Mouse (Mus musculus): Measurements from ENCODE around the gene Psmb8. TPM values are rescaled to one million over a fixed set of nuclear protein-coding genes. Genes with fewer than 3 reads are reported as not detected.
"Not testable (repeated sequence)": the region's sequence is repeated elsewhere in the genome, so short reads cannot be mapped to it uniquely, and the experiment has no call there.

Psmb8 gene
- polyA plus RNA-seq, 1 experiment from 2014 or later: 4.2 TPM

DNA sequence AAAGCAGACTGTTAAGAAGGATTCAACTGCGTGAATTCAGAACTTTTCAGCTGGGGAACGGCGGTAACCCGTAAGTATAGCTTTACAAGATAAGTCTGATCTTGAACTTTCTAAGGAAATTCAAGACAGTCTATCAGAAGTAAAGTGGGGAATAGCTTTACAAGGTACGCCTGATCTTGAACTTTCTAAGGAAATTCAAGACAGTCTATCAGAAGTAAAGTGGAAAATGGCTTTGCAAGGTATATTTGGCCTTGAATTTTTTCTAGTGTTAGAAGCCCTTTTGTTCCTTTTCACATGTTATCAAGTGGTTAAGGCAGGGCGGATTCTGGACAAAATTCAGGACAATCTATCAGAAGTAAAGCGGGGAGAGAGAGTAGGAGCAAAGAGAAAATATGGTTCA, 22.3 kb downstream of the Psmb8 start:
- not testable (repeated sequence) for H3K4me3 ChIP-seq; H3K9ac ChIP-seq; H3K9me3 ChIP-seq; ATAC-seq (replicated peaks); H3K4me2 ChIP-seq; H3K4me1 ChIP-seq; H3K27ac ChIP-seq; H3K36me3 ChIP-seq (replicated peaks); H3K27me3 ChIP-seq (replicated peaks)
- WGBS: 97% methylated on average over 3 of the region's 7 CpGs

DNA sequence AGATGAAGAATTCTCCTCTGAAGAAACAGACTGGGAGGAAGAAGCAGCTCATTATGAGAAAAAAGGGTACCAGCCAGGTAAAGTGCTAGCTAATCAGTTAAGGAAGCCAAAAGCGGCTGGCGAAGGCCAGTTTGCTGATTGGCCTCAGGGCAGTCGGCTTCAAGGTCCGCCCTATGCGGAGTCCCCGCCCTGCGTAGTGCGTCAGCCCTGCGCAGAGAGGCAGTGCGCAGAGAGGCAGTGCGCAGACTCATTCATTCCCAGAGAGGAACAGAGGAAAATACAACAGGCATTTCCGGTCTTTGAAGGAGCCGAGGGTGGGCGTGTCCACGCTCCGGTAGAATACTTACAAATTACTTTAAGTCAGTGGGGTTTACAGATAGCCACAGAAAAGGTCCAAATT, 22.9 kb downstream of the Psmb8 start:
- H3K27me3 ChIP-seq (replicated peaks); H3K4me2 ChIP-seq; H3K27ac ChIP-seq; H3K4me3 ChIP-seq; ATAC-seq (replicated peaks); H3K9ac ChIP-seq; H3K4me1 ChIP-seq; H3K36me3 ChIP-seq (replicated peaks); H3K9me3 ChIP-seq: not testable (repeated sequence)
- WGBS: 96% methylated on average over 9 of the region's 16 CpGs

DNA sequence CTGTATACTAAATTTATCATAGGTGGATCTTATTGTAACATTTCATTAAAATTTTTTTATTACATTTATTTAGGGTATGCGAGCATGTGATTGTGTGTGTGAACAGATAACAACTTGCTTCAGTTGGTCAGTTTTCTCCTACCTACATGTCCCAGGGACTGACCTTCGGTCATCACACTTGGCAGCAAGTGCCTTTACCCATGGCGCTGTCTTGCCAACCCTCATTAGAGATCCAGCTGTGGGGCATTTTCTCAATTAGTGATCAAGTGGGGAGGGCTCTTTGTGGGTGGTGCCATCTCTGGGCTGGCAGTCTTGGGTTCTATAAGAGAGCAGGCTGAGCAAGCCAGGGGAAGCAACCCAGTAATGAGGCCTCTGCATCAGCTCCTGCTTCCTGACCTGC, 27.3 kb downstream of the Psmb8 start:
- no peaks in the 10 kb centered on the region for H3K36me3 ChIP-seq (replicated peaks)
- no peak overlapping the region for H3K4me2 ChIP-seq
- H3K4me3 ChIP-seq: no peak overlapping the region
- H3K27me3 ChIP-seq (replicated peaks): no peaks in the 10 kb centered on the region
- H3K4me1 ChIP-seq: no peaks in the 10 kb centered on the region
- 94% methylated on average over 3 of the region's 3 CpGs for WGBS
- H3K9me3 ChIP-seq: no peaks in the 10 kb centered on the region
- no peak overlapping the region for H3K27ac ChIP-seq
- ATAC-seq (replicated peaks): no peak
- H3K9ac ChIP-seq: no peak overlapping the region

DNA sequence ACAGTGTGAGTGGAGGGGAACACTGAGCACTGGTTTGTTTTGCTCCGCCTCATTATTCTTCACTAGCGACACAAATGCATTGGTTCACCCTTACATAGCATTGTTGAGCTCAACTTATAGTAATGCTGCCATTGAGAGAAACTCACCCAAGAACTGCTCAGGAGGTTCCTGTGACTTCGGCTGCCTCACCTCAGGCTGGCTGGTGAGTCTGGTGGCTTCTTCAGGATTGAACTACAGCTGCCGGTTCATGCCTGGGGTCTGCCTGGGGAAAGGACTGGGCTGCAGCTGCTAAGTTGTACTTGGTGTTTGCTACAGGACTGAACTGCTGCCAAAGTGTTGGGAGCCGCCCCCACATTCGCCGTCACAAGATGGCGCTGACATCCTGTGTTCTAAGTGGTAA, 27.9 kb downstream of the Psmb8 start:
- Histone ChIP-seq H3K9me3 (no peaks in the 10 kb centered on the region), H3K4me3 (no peak overlapping the region), H3K36me3 (replicated peaks) (no peaks in the 10 kb centered on the region), H3K27me3 (replicated peaks) (no peaks in the 10 kb centered on the region), H3K4me2 (no peak overlapping the region), H3K9ac (no peak overlapping the region), H3K4me1 (no peaks in the 10 kb centered on the region), H3K27ac (no peak overlapping the region)
- 95% methylated on average over 8 of the region's 8 CpGs for WGBS
- no peak for ATAC-seq (replicated peaks)

DNA sequence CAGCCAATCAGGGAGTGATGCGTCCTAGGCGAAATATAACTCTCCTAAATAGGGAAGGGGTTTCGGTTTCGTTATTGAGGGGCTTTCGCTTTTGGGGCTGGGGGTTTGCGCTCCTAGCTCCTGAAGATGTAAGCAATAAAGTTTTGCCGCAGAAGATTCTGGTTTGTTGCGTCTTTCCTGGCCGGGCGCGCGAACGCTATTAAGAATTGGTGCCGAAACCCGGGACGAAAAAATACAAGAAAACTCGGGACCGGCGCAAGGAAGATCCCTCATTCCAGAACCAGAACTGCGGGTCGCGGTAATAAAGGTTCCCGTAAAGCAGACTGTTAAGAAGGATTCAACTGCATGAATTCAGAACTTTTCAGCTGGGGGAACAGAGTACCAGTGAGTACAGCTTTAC, 28.4 kb downstream of the Psmb8 start:
- not testable (repeated sequence) for H3K4me1 ChIP-seq; H3K4me2 ChIP-seq; H3K9me3 ChIP-seq; H3K27me3 ChIP-seq (replicated peaks); H3K9ac ChIP-seq; H3K36me3 ChIP-seq (replicated peaks); ATAC-seq (replicated peaks); H3K4me3 ChIP-seq; H3K27ac ChIP-seq
- WGBS: 96% methylated on average over 13 of the region's 23 CpGs

DNA sequence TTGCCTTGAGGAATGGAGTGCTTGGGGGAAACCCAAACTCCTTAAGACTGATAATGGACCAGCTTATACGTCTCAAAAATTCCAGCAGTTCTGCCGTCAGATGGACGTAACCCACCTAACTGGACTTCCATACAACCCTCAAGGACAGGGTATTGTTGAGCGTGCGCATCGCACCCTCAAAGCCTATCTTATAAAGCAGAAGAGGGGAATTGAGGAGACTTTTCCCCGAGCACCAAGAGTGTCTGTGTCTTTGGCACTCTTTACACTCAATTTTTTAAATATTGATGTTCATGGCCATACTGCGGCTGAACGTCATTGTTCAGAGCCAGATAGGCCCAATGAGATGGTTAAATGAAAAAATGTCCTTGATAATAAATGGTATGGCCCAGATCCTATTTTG, 33.5 kb downstream of the Psmb8 start:
- not testable (repeated sequence) for H3K27ac ChIP-seq; H3K36me3 ChIP-seq (replicated peaks); ATAC-seq (replicated peaks); H3K4me3 ChIP-seq; H3K9me3 ChIP-seq; H3K4me1 ChIP-seq; H3K9ac ChIP-seq; H3K4me2 ChIP-seq; H3K27me3 ChIP-seq (replicated peaks)
- WGBS: 92% methylated on average over 9 of the region's 9 CpGs

DNA sequence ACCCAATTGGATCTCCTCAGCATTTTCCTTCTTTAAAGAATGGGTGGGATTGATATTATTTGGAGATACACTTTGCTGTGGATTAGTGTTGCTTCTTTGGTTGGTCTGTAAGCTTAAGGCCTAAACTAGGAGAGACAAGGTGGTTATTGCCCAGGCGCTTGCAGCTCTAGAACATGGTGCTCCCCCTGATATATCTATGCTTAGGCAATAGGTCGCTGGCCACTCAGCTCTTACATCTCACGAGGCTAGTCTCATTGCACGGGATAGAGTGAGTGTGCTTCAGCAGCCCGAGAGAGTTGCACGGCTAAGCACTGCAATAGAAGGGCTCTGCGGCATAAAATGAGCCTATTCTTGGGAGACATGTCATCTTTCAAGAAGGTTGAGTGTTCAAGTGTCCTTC, 34.5 kb downstream of the Psmb8 start:
- not testable (repeated sequence) for H3K36me3 ChIP-seq (replicated peaks); H3K9ac ChIP-seq; ATAC-seq (replicated peaks); H3K4me2 ChIP-seq; H3K27ac ChIP-seq; H3K4me1 ChIP-seq; H3K9me3 ChIP-seq; H3K4me3 ChIP-seq; H3K27me3 ChIP-seq (replicated peaks)
- 86% methylated on average over 6 of the region's 7 CpGs for WGBS

DNA sequence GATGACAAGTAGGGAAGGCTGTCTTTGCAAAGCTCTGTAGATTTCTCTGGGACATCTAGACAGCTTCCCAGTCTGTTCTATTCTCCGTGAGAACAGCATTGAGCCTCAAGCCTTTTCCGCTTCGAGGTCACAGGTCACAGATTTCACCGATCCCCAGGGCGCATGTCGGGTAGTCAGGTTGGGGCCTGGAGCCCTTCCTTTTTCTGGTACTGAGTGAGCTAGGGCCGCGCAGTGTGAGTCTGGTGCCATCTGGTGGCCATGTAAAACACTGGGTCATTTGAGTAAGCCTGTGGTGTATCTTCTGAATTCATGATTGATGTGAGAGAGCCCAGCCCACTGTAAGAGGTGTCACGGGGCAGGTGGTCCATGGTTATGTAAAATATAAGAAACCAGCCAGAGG, 37.4 kb downstream of the Psmb8 start:
- WGBS: 48% methylated on average over 9 of the region's 9 CpGs

DNA sequence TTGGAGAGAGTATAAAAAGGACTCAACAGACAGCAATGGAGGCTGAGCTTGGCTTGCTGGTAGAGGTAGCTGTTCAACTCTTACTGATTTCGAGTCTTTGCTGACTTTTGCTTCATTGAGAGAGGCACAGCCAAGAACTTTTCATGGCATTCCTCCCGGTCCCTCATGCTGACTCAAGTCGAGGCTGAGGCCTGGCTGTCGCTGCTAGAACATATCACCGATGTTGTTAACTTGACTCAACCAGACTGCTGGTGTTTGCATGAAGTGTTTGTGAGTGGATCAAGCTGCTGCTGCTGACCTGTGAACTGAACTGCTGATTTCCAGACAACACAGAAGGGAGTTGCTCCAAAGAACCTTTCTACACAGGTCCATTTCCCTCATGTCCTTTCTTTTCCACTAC, 39.2 kb downstream of the Psmb8 start:
- H3K36me3 ChIP-seq (replicated peaks): no peaks in the 10 kb centered on the region
- ATAC-seq (replicated peaks): no peak
- no peaks in the 10 kb centered on the region for H3K9me3 ChIP-seq
- H3K27me3 ChIP-seq (replicated peaks): no peaks in the 10 kb centered on the region
- WGBS: 84% methylated on average over 5 of the region's 5 CpGs
- H3K9ac ChIP-seq: no peak overlapping the region
- no peak overlapping the region for H3K4me3 ChIP-seq
- H3K4me2 ChIP-seq: no peak overlapping the region
- H3K27ac ChIP-seq: no peak overlapping the region
- H3K4me1 ChIP-seq: no peaks in the 10 kb centered on the region

More for the DNA sequence above, 37.4 kb downstream of the Psmb8 start:
- no peak overlapping the region for H3K9ac ChIP-seq
- no peaks in the 10 kb centered on the region for H3K27me3 ChIP-seq (replicated peaks)
- H3K4me2 ChIP-seq: no peak overlapping the region
- no peaks in the 10 kb centered on the region for H3K4me1 ChIP-seq
- H3K27ac ChIP-seq: no peak overlapping the region
- no peak overlapping the region for H3K4me3 ChIP-seq
- H3K9me3 ChIP-seq: no peaks in the 10 kb centered on the region
- 0 out of 2 replicates have a peak, but pooled peaks have one; percentile 20 for ATAC-seq (replicated peaks)
- no peaks in the 10 kb centered on the region for H3K36me3 ChIP-seq (replicated peaks)

DNA sequence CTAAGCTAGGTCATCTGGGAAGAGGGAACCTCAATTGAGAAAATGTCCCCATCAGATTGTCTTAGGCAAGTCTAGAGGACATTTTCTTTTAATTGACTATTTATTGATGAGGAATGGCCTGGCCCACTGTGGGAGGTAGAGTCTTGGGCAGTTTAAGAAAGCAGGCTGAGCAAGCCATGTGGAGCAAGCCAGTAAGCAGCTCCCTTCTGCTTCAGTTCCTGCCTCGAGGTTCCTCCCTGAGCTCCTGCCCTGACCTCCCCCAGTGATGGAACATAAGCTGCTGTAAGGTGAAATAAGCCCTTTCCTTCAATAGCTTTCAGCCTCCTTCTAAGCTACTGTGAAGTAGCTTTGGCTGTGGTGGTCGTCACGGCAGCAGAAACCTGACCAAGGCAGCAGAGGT, 40.2 kb downstream of the Psmb8 start:
- no peak for ATAC-seq (replicated peaks)

DNA sequence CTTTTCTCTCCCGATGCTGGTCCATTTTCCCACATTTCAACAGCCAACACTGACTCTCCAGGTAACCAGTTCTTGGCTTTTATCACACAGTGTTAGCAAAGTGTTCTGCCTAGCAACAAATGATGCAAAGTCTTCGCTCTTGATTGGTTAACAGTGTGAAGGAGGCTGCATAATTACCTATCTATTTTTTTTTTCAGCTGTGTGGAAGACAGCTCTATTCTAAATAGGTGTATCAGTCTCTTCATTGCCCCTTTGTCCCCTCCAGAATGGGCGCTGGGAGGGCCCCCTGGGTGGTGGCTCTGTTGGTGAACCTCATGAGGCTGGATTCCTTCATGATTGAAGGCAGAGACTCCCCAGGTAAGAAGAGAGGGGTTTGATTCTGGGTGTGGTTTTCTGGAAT, 41.2 kb downstream of the Psmb8 start, which contains the start of gene H2-Ob:
Gene H2-Ob (plus strand): TSS at position 198 of the 400 bp plus-strand sequence.
- Histone ChIP-seq H3K9me3 (no peaks in the 10 kb centered on the region), H3K4me3 (no peak within 1 kb of the TSS), H3K9ac (no peak within 1 kb of the TSS), H3K4me2 (no peak within 1 kb of the TSS), H3K4me1 (no peaks in the 10 kb centered on the region), H3K27ac (no peak within 1 kb of the TSS), H3K36me3 (replicated peaks) (no peaks in the 10 kb centered on the region), H3K27me3 (replicated peaks) (no peaks in the 10 kb centered on the region)
- ATAC-seq (replicated peaks): peak; percentile 67; the same call in 1 of the 2 replicates
- 64% methylated on average over 3 of the region's 3 CpGs for WGBS

More for the DNA sequence above, 40.2 kb downstream of the Psmb8 start:
- 81% methylated on average over 3 of the region's 3 CpGs for WGBS
- Histone ChIP-seq H3K9ac (no peak overlapping the region), H3K27ac (no peak overlapping the region), H3K4me2 (no peak overlapping the region), H3K4me1 (no peaks in the 10 kb centered on the region), H3K9me3 (no peaks in the 10 kb centered on the region), H3K36me3 (replicated peaks) (no peaks in the 10 kb centered on the region), H3K27me3 (replicated peaks) (no peaks in the 10 kb centered on the region), H3K4me3 (no peak overlapping the region)

DNA sequence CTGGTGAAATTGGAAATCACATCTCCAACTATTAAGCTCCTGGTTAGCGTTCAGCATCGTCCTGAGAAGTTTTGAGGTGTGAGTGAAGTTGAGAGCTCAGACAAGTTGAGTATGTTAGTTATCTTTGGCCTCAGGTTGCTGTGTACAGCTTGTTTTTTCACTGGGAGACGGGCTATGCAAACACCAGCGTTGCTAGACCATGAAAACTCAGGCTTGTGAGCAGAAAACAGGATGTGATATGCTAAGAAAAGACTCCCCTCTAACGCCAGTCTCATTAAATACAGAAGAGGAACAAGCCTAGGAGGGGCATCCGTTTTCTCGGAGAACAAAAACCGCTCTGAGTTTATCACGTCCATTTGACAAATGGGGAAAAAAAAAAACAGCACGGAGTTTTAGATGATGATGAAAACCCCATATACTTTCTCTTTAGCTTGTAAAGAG, 42.1 kb downstream of the Psmb8 start:
- no peak overlapping the region for H3K27ac ChIP-seq
- no peaks in the 10 kb centered on the region for H3K9me3 ChIP-seq
- H3K4me2 ChIP-seq: no peak overlapping the region
- no peaks in the 10 kb centered on the region for H3K27me3 ChIP-seq (replicated peaks)
- WGBS: 72% methylated on average over 10 of the region's 10 CpGs
- no peaks in the 10 kb centered on the region for H3K36me3 ChIP-seq (replicated peaks)
- no peaks in the 10 kb centered on the region for H3K4me1 ChIP-seq
- ATAC-seq (replicated peaks): no peak
- H3K4me3 ChIP-seq: no peak overlapping the region
- H3K9ac ChIP-seq: no peak overlapping the region

DNA sequence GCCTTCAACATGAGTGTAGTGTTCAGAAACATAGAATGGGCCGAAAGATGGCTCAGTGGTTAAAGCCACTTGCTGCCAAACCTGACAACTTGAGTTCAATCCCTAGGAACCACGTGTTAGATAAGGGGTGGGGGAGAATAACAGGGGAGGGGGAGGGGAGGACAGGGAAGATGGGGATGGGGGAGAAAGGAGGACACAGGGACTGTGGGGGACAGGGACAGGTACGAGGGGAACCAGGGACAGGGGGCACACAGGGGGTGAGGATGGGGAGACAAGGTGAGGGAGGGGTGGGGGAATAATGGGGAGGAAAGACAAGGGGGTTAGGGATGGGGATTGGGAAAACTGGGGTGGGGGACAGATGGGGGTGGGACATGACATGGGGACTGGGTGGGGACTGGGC, 42.8 kb downstream of the Psmb8 start:
- Histone ChIP-seq H3K9me3 (no peaks in the 10 kb centered on the region), H3K27me3 (replicated peaks) (no peaks in the 10 kb centered on the region), H3K27ac (no peak overlapping the region), H3K4me3 (no peak overlapping the region), H3K36me3 (replicated peaks) (no peaks in the 10 kb centered on the region), H3K9ac (no peak overlapping the region), H3K4me1 (no peaks in the 10 kb centered on the region), H3K4me2 (no peak overlapping the region)
- ATAC-seq (replicated peaks): no peak
- 65% methylated on average over 3 of the region's 3 CpGs for WGBS

DNA sequence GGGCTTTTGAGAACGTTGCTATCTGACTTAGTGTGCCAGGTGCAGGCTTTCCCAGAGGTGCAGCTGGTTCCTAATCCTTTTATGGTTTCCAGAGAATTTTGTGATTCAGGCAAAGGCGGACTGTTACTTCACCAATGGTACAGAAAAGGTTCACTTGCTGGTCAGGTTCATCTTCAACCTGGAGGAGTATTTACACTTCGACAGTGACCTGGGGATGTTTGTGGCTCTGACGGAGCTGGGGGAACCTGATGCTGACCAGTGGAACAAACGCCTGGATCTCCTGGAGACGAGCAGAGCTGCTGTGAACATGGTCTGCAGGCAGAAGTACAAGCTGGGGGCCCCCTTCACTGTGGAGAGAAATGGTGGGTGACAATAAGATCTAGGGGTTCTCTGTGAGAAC, 43.4 kb downstream of the Psmb8 start:
- H3K27ac ChIP-seq: no peak overlapping the region
- H3K36me3 ChIP-seq (replicated peaks): no peaks in the 10 kb centered on the region
- no peaks in the 10 kb centered on the region for H3K9me3 ChIP-seq
- no peaks in the 10 kb centered on the region for H3K27me3 ChIP-seq (replicated peaks)
- 83% methylated on average over 6 of the region's 6 CpGs for WGBS
- no peak overlapping the region for H3K4me2 ChIP-seq
- ATAC-seq (replicated peaks): no peak
- no peak overlapping the region for H3K9ac ChIP-seq
- no peaks in the 10 kb centered on the region for H3K4me1 ChIP-seq
- no peak overlapping the region for H3K4me3 ChIP-seq
